Mouse (Mus musculus): ENCODE results near the gene Fbxo24.
"Not testable (repeated sequence)": the region's sequence is repeated elsewhere in the genome, so short reads cannot be mapped to it uniquely, and the experiment has no call there.

The Fbxo24 gene

GRCm38 (mm10) chr5:137642886-137643285 lies 14.1 kb upstream of the Fbxo24 start:
- DNase-seq (ENCODE audit: low spot score in 2 of 2), result no peak

- peak; percentile 18 to 29 for DNase-seq (ENCODE audit: low spot score in 2 of 2)
Observed at GRCm38 (mm10) chr5:137641054-137641453, 12.3 kb upstream of the Fbxo24 start, which contains the start of gene Sap25. Sap25 (plus strand) TSS chr5:137641334.

- DNase-seq (ENCODE audit: low spot score in 2 of 2), result no peak
Observed at GRCm38 (mm10) chr5:137639472-137639871, 10.7 kb upstream of the Fbxo24 start.

- no peak for DNase-seq (ENCODE audit: low spot score in 2 of 2)
Observed at GRCm38 (mm10) chr5:137633397-137634084, 4.7 kb upstream of the Fbxo24 start.

- DNase-seq (ENCODE audit: low spot score in 2 of 2), result peak; percentile 61 to 78
Observed at GRCm38 (mm10) chr5:137631591-137631990, 2.8 kb upstream of the Fbxo24 start.

GRCm38 (mm10) chr5:137631171-137631570 lies 2.4 kb upstream of the Fbxo24 start:
- DNase-seq (ENCODE audit: low spot score in 2 of 2), result peak; percentile 81 to 82

GRCm38 (mm10) chr5:137630602-137631001 lies 1.8 kb upstream of the Fbxo24 start:
- peak; percentile 15 to 18 for DNase-seq (ENCODE audit: low spot score in 2 of 2)

GRCm38 (mm10) chr5:137629906-137630545 lies 1.2 kb upstream of the Fbxo24 start:
- peak; percentile 23 to 28 for DNase-seq (ENCODE audit: low spot score in 2 of 2)

GRCm38 (mm10) chr5:137629306-137629721 lies 512 bp upstream of the Fbxo24 start:
- DNase-seq (ENCODE audit: low spot score in 2 of 2), result no peak

- DNase-seq (ENCODE audit: low spot score in 2 of 2), result peak in 1 of 2 experiments; percentile 10
Observed at GRCm38 (mm10) chr5:137627991-137628390, 811 bp downstream of the Fbxo24 start.

- DNase-seq (ENCODE audit: low spot score in 2 of 2), result no peak
Observed at GRCm38 (mm10) chr5:137623937-137624530, 4.8 kb downstream of the Fbxo24 start.

GRCm38 (mm10) chr5:137615347-137615746 lies 13.5 kb downstream of the Fbxo24 start:
- no peak for DNase-seq (ENCODE audit: low spot score in 2 of 2)

- DNase-seq (ENCODE audit: low spot score in 2 of 2), result not testable (repeated sequence)
Observed at GRCm38 (mm10) chr5:137614921-137615320, 13.9 kb downstream of the Fbxo24 start.

- no peak for DNase-seq (ENCODE audit: low spot score in 2 of 2)
Observed at GRCm38 (mm10) chr5:137613550-137613949, 15.3 kb downstream of the Fbxo24 start, which contains the start of gene Pcolce. Pcolce (minus strand) TSS chr5:137613784.

GRCm38 (mm10) chr5:137613076-137613475 lies 15.7 kb downstream of the Fbxo24 start:
- DNase-seq (ENCODE audit: low spot score in 2 of 2), result no peak

GRCm38 (mm10) chr5:137611245-137611602 lies 17.6 kb downstream of the Fbxo24 start:
- no peak for DNase-seq (ENCODE audit: low spot score in 2 of 2)

GRCm38 (mm10) chr5:137610548-137611244 lies 18.1 kb downstream of the Fbxo24 start:
- no peak for DNase-seq (ENCODE audit: low spot score in 2 of 2)

GRCm38 (mm10) chr5:137610056-137610455 lies 18.7 kb downstream of the Fbxo24 start:
- DNase-seq (ENCODE audit: low spot score in 2 of 2), result no peak

- no peak for DNase-seq (ENCODE audit: low spot score in 2 of 2)
Observed at GRCm38 (mm10) chr5:137609292-137609691, 19.5 kb downstream of the Fbxo24 start.

- DNase-seq (ENCODE audit: low spot score in 2 of 2), result no peak
Observed at GRCm38 (mm10) chr5:137608654-137609190, 20.1 kb downstream of the Fbxo24 start.

GRCm38 (mm10) chr5:137607860-137608653 lies 20.7 kb downstream of the Fbxo24 start:
- no peak for DNase-seq (ENCODE audit: low spot score in 2 of 2)
